Mouse (Mus musculus) G1E (cell line): ENCODE results near the gene Fbxo2.

ENCODE experiments used
- CTCF ChIP-seq: IDR thresholded peaks from 2 replicates; pipeline ENCODE4 v1.5.1; 2012; ENCODE audit warnings: low read depth, low read length, inconsistent platforms, mixed read lengths
- POLR2AphosphoS5 ChIP-seq: IDR thresholded peaks from 2 replicates; pipeline ENCODE4 v1.6.1; 2012; ENCODE audit warnings: low read depth, low read length, inconsistent platforms; ENCODE audit not compliant: insufficient replicate concordance

DNA sequence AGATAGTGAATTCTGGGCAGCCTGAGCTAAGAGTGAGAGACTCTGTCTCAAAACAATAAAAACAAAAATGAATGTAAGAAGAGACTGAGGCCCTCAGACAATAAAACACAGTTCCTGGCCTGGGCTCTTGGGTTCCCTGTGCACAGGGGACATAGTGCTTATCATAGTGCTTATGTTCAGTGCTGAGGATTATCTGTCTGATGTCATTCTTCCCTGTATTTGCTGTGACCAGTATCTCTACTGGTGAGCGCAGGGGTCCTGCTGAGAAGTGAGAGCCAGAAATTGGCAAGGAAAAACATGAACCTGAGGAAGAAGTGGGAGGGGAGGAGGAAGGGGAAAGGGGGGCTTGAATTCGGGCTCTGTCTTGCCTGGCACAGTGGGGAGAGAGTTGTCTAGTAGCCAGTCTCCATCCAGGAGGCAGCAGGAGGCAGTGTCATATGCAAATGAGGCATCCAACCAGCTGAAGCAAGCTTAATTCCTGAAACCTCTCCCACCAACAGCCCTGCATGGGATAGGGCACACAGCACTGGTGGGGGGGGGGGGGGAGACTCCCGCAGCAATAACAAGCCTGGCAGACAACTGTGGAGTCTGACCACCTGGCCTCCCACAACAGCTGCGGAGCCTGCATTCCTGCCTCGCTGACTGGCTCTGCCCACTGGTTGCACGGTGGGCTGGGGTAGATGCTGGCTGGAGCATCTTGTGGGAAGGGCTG lies 38.3 kb upstream of the Fbxo2 start:
- no peak for TF ChIP-seq CTCF
- no peak for TF ChIP-seq POLR2AphosphoS5
